Comparison of ENCODE assay signal across 8 mouse cellular contexts in the genomic region with DNA sequence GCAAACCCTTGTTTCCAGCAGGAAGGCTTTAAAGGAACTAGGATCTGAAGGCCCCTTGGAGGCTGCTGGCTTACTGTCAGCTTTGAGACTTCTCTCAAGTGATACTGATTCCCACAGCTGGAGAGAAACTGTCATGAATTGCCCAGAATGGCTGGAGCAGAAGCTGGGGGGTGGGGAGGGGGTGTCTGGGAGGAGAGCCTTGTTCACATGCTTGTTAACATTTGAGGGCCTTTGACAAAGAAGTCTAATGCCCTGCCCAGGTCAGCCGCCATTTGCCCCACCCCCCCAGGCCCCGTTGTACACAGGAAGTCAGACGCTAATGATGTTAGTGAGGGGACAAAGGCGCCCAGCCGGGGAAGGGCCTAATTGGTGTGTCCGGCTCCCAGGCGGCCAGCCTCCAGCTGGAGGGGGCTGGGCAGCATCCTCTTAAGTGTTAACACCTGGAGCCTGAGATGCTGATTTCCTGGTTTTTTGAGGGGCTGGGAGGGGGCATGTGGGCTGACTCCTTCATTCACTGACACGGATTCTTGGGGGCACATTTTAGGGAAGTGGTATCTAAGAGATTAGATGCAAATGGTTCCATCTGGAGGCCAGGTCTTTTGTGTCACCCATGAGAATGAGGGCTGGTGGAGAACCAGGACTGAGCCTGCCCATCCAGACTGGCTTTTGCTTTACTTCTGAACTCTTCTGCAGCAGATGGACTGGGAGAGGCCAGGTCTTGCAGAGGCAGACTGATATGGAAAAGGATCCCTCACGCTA. TPM values are rescaled to one million over a fixed set of nuclear protein-coding genes. Genes with fewer than 3 reads are reported as not detected.
DNase-seq lines count a peak whose midpoint lies in the region; ATAC-seq and TF ChIP-seq lines count a peak whose summit lies in the region.

No protein-coding gene starts in this region.

- no peak for ATAC-seq in heart, embryonic 12.5 days (ENCODE audit: insufficient number of reproducible peaks, low FRiP score)
- 0 out of 2 replicates have a peak, but pooled peaks have one; percentile 20 for ATAC-seq in limb, embryonic 14.5 days (ENCODE audit: low FRiP score, low read depth)
- ATAC-seq in neural tube, embryonic 15.5 days (ENCODE audit: low FRiP score): no peak

- WGBS in heart, embryonic 12.5 days: 12% methylated on average over 9 of the region's 9 CpGs
- WGBS in limb, embryonic 14.5 days: 9% methylated on average over 9 of the region's 9 CpGs
- 14% methylated on average over 9 of the region's 9 CpGs for WGBS in neural tube, embryonic 15.5 days

- H3K4me3 ChIP-seq in heart, embryonic 12.5 days: no peak overlapping the region
- no peak overlapping the region for H3K4me3 ChIP-seq in limb, embryonic 14.5 days (replicated peaks; ENCODE audit: low read length)
- no peak overlapping the region for H3K4me3 ChIP-seq in neural tube, embryonic 15.5 days (replicated peaks)

- H3K4me1 ChIP-seq in heart, embryonic 12.5 days (replicated peaks): peaks cover 49% of the 10 kb centered on the region
- peaks cover 66% of the 10 kb centered on the region for H3K4me1 ChIP-seq in limb, embryonic 14.5 days (ENCODE audit: control insufficient read depth, insufficient read depth, low read length)
- H3K4me1 ChIP-seq in neural tube, embryonic 15.5 days: peaks cover 49% of the 10 kb centered on the region

- peak overlapping the region; percentile 32; the same call in 1 of the 2 replicates for H3K9ac ChIP-seq in heart, embryonic 12.5 days
- H3K9ac ChIP-seq in limb, embryonic 14.5 days (ENCODE audit: low read depth, low read length, severe bottlenecking): peak overlapping the region; percentile 28
- H3K9ac ChIP-seq in neural tube, embryonic 15.5 days (replicated peaks): no peak overlapping the region

- peak; percentile 25 to 37 for DNase-seq in lung, adult 18-20 months
- no peak for DNase-seq in lung, postnatal 14 days
- no peak for DNase-seq in limb, embryonic 14.5 days (ENCODE audit: low spot score)
- no peak for DNase-seq in ovary, postnatal 10 days (ENCODE audit: low spot score)
- no peak for DNase-seq in testis, postnatal 14 days (ENCODE audit: low spot score)
- DNase-seq in adrenal gland, postnatal 25 days: no peak

- no peaks in the 10 kb centered on the region for H3K36me3 ChIP-seq in heart, embryonic 12.5 days
- H3K36me3 ChIP-seq in limb, embryonic 14.5 days (ENCODE audit: control insufficient read depth, insufficient read depth, low read length): no peaks in the 10 kb centered on the region
- H3K36me3 ChIP-seq in neural tube, embryonic 15.5 days: no peaks in the 10 kb centered on the region

- no peak overlapping the region for H3K27ac ChIP-seq in heart, embryonic 12.5 days (ENCODE audit: poor library complexity, severe bottlenecking)
- peak overlapping the region; percentile 93 for H3K27ac ChIP-seq in limb, embryonic 14.5 days (replicated peaks; ENCODE audit: low read depth, low read length)
- H3K27ac ChIP-seq in neural tube, embryonic 15.5 days (replicated peaks): no peak overlapping the region; the same call in 1 of the 2 replicates

- H3K9me3 ChIP-seq in heart, embryonic 12.5 days (replicated peaks): no peaks in the 10 kb centered on the region
- no peaks in the 10 kb centered on the region for H3K9me3 ChIP-seq in limb, embryonic 14.5 days (ENCODE audit: control insufficient read depth, low read length)
- no peaks in the 10 kb centered on the region for H3K9me3 ChIP-seq in neural tube, embryonic 15.5 days (replicated peaks)

- peak overlapping the region; percentile 31 for H3K4me2 ChIP-seq in heart, embryonic 12.5 days
- H3K4me2 ChIP-seq in limb, embryonic 14.5 days (replicated peaks; ENCODE audit: low read depth, low read length, severe bottlenecking): peak overlapping the region; percentile 21; the same call in 1 of the 2 replicates
- H3K4me2 ChIP-seq in neural tube, embryonic 15.5 days: peak overlapping the region; percentile 15; the same call in 1 of the 2 replicates

- no peaks in the 10 kb centered on the region for H3K27me3 ChIP-seq in heart, embryonic 12.5 days (replicated peaks)
- no peaks in the 10 kb centered on the region for H3K27me3 ChIP-seq in limb, embryonic 14.5 days (ENCODE audit: control insufficient read depth, insufficient read depth, low read length)
- no peaks in the 10 kb centered on the region; the same call in 1 of the 2 replicates for H3K27me3 ChIP-seq in neural tube, embryonic 15.5 days (replicated peaks)

- TF ChIP-seq POLR2A in limb, embryonic 14.5 days (IDR thresholded peaks at IDR 0.05; ENCODE audit: borderline replicate concordance, extremely low read depth, insufficient read depth, insufficient read length): no peak

RNA-seq across cellular contexts. Expression of a gene that starts 27.6 kb away (rescaled TPM):
- polyA plus RNA-seq in heart, embryonic 12.5 days (2016; fragmentation: Nextera tagmentation; extraction: Ambion mirVana): 1.5 and 1.7 TPM in 2 replicates
- polyA plus RNA-seq in limb, embryonic 14.5 days (2012; rRNA removed): 15.4 and 19.1 TPM in 2 replicates
- polyA plus RNA-seq in limb, embryonic 14.5 days (2014; fragmentation: Nextera tagmentation; extraction: Ambion mirVana): 6.0 and 9.3 TPM in 2 replicates
- polyA plus RNA-seq in neural tube, embryonic 15.5 days (2015; fragmentation: Nextera tagmentation; extraction: Ambion mirVana): 1.8 and 2.0 TPM in 2 replicates
- total RNA-seq in adrenal gland, postnatal 25 days (2021): 2.4 and 3.5 TPM in 2 replicates

RNA-seq across cellular contexts. Expression of a gene that starts 48.3 kb away (rescaled TPM):
- 17.6 and 18.9 TPM in 2 replicates for polyA plus RNA-seq in heart, embryonic 12.5 days (2016; fragmentation: Nextera tagmentation; extraction: Ambion mirVana)
- 14.3 and 14.8 TPM in 2 replicates for polyA plus RNA-seq in limb, embryonic 14.5 days (2012; rRNA removed)
- polyA plus RNA-seq in limb, embryonic 14.5 days (2014; fragmentation: Nextera tagmentation; extraction: Ambion mirVana): 22.5 and 26.1 TPM in 2 replicates
- polyA plus RNA-seq in neural tube, embryonic 15.5 days (2015; fragmentation: Nextera tagmentation; extraction: Ambion mirVana): 13.6 and 13.7 TPM in 2 replicates
- 37.1 and 47.8 TPM in 2 replicates for total RNA-seq in adrenal gland, postnatal 25 days (2021)

Comparison
In these comparisons a context has a peak if more than half of its experiments do, and no peak if none do; other contexts are left out.
1. DNase-seq: peak in lung, adult 18-20 months (2 of 2); none in lung, postnatal 14 days (single experiment), limb, embryonic 14.5 days (single experiment), ovary, postnatal 10 days (single experiment), testis, postnatal 14 days (single experiment) and adrenal gland, postnatal 25 days (single experiment).
2. Peak in every context shown above with its lines, with median percentiles within 50 percentile points of each other: H3K4me2 ChIP-seq.